Mouse (Mus musculus): ENCODE results near the gene Glrx5. TPM values are rescaled to one million over a fixed set of nuclear protein-coding genes. Genes with fewer than 3 reads are reported as not detected.

The Glrx5 gene
- total RNA-seq, 1 experiment from 2014 or later = 10.9 TPM

- 0 out of 2 replicates have a peak, but pooled peaks have one; percentile 52 for ATAC-seq (replicated peaks; ENCODE audit: insufficient number of reproducible peaks, low FRiP score, low TSS enrichment, poor library complexity, severe bottlenecking)
Measured at GRCm38 (mm10) chr12:105025271-105025946, 7.1 kb upstream of the Glrx5 start.

- no peak for ATAC-seq (replicated peaks; ENCODE audit: insufficient number of reproducible peaks, low FRiP score, low TSS enrichment, poor library complexity, severe bottlenecking)
Measured at GRCm38 (mm10) chr12:105025947-105026586, 6.4 kb upstream of the Glrx5 start.

GRCm38 (mm10) chr12:105027323-105027991 is 5.0 kb upstream of the Glrx5 start:
- ATAC-seq (replicated peaks; ENCODE audit: insufficient number of reproducible peaks, low FRiP score, low TSS enrichment, poor library complexity, severe bottlenecking) = peak; percentile 30; the same call in 1 of the 2 replicates

GRCm38 (mm10) chr12:105029890-105030289 is 2.6 kb upstream of the Glrx5 start:
- ATAC-seq (replicated peaks; ENCODE audit: insufficient number of reproducible peaks, low FRiP score, low TSS enrichment, poor library complexity, severe bottlenecking) = no peak

GRCm38 (mm10) chr12:105031081-105032058 is 1.1 kb upstream of the Glrx5 start:
- ATAC-seq (replicated peaks; ENCODE audit: insufficient number of reproducible peaks, low FRiP score, low TSS enrichment, poor library complexity, severe bottlenecking) = no peak

- ATAC-seq (replicated peaks; ENCODE audit: insufficient number of reproducible peaks, low FRiP score, low TSS enrichment, poor library complexity, severe bottlenecking) = no peak
Measured at GRCm38 (mm10) chr12:105032832-105033775, 616 bp downstream of the Glrx5 start.

- no peak for ATAC-seq (replicated peaks; ENCODE audit: insufficient number of reproducible peaks, low FRiP score, low TSS enrichment, poor library complexity, severe bottlenecking)
Measured at GRCm38 (mm10) chr12:105034130-105034769, 1.8 kb downstream of the Glrx5 start.

- no peak for ATAC-seq (replicated peaks; ENCODE audit: insufficient number of reproducible peaks, low FRiP score, low TSS enrichment, poor library complexity, severe bottlenecking)
Measured at GRCm38 (mm10) chr12:105038211-105038610, 5.7 kb downstream of the Glrx5 start.

- ATAC-seq (replicated peaks; ENCODE audit: insufficient number of reproducible peaks, low FRiP score, low TSS enrichment, poor library complexity, severe bottlenecking) = no peak
Measured at GRCm38 (mm10) chr12:105038918-105039317, 6.4 kb downstream of the Glrx5 start.

GRCm38 (mm10) chr12:105039578-105040289 is 7.2 kb downstream of the Glrx5 start:
- ATAC-seq (replicated peaks; ENCODE audit: insufficient number of reproducible peaks, low FRiP score, low TSS enrichment, poor library complexity, severe bottlenecking) = no peak

- no peak for ATAC-seq (replicated peaks; ENCODE audit: insufficient number of reproducible peaks, low FRiP score, low TSS enrichment, poor library complexity, severe bottlenecking)
Measured at GRCm38 (mm10) chr12:105040950-105041349, 8.5 kb downstream of the Glrx5 start.

GRCm38 (mm10) chr12:105043081-105043480 is 10.6 kb downstream of the Glrx5 start:
- no peak for ATAC-seq (replicated peaks; ENCODE audit: insufficient number of reproducible peaks, low FRiP score, low TSS enrichment, poor library complexity, severe bottlenecking)

GRCm38 (mm10) chr12:105044775-105045174 is 12.3 kb downstream of the Glrx5 start:
- ATAC-seq (replicated peaks; ENCODE audit: insufficient number of reproducible peaks, low FRiP score, low TSS enrichment, poor library complexity, severe bottlenecking) = no peak

GRCm38 (mm10) chr12:105048301-105048863 is 15.9 kb downstream of the Glrx5 start:
- no peak for ATAC-seq (replicated peaks; ENCODE audit: insufficient number of reproducible peaks, low FRiP score, low TSS enrichment, poor library complexity, severe bottlenecking)

- ATAC-seq (replicated peaks; ENCODE audit: insufficient number of reproducible peaks, low FRiP score, low TSS enrichment, poor library complexity, severe bottlenecking) = no peak
Measured at GRCm38 (mm10) chr12:105049813-105050212, 17.3 kb downstream of the Glrx5 start.

GRCm38 (mm10) chr12:105050898-105051297 is 18.4 kb downstream of the Glrx5 start:
- ATAC-seq (replicated peaks; ENCODE audit: insufficient number of reproducible peaks, low FRiP score, low TSS enrichment, poor library complexity, severe bottlenecking) = no peak

Measured in monocyte, adult 5-6 weeks (primary cell).